18 mouse cellular contexts compared by ENCODE assay signal in genomic region chr2:58754736-58755135, GRCm38 (mm10).
DNase-seq lines count a peak whose midpoint lies in the region; ATAC-seq and TF ChIP-seq lines count a peak whose summit lies in the region.
"Had no signal": no experiment of that assay in that cellular context is flagged by ENCODE, and none has a peak within 500 bp of the region (broad histone marks: within the 10 kb centered on the region; RNA-seq: fewer than 3 reads in every experiment).

No protein-coding gene starts in this region.

- H3K4me3 ChIP-seq in kidney, adult 2 months (ENCODE audit: insufficient read depth, low read depth, low read length) = no peak overlapping the region
- H3K4me3 ChIP-seq in kidney, embryonic 16.5 days (ENCODE audit: low read length) = no peak overlapping the region
- no peak overlapping the region for H3K4me3 ChIP-seq in liver, embryonic 15.5 days (replicated peaks)
- no peak overlapping the region for H3K4me3 ChIP-seq in liver, embryonic 11.5 days (ENCODE audit: low read depth, low read length)
- H3K4me3 ChIP-seq: embryonic facial prominence, embryonic 10.5 days; forebrain, embryonic 13.5 days; gastrocnemius, adult 2 months; heart, embryonic 10.5 days; hindbrain, embryonic 12.5 days had no signal

- no peak for ATAC-seq in kidney, embryonic 16.5 days (ENCODE audit: low FRiP score, low TSS enrichment)
- peak; percentile 64 for ATAC-seq in liver, embryonic 15.5 days (ENCODE audit: insufficient read depth)
- no peak for ATAC-seq in liver, embryonic 11.5 days (replicated peaks; ENCODE audit: low FRiP score)
- ATAC-seq: forebrain, embryonic 13.5 days had no signal

- peak; percentile 83 for DNase-seq in kidney, adult 2 months
- DNase-seq in liver, embryonic 11.5 days (ENCODE audit: low spot score) = no peak
- peak; percentile 61 to 81 for DNase-seq in kidney, postnatal 36 days
- DNase-seq in Muller cell, postnatal 12 days (ENCODE audit: inconsistent ontology term) = no peak
- DNase-seq: adrenal gland, adult 8-10 months; adrenal gland, postnatal 36 days; cerebellum, adult 2 months; cerebellum, postnatal 10 days; gastrocnemius, adult 2 months; gastrocnemius, postnatal 25 days; heart, postnatal 10 days; heart, postnatal 4 days had no signal

- H3K4me1 ChIP-seq in kidney, adult 2 months (ENCODE audit: control insufficient read depth, insufficient read depth, low read length) = peaks cover 11% of the 10 kb centered on the region; the same call in 1 of the 2 replicates
- no peaks in the 10 kb centered on the region for H3K4me1 ChIP-seq in kidney, embryonic 16.5 days (ENCODE audit: insufficient read depth, low read length)
- H3K4me1 ChIP-seq in liver, embryonic 15.5 days (replicated peaks) = no peaks in the 10 kb centered on the region
- H3K4me1 ChIP-seq in liver, embryonic 11.5 days (replicated peaks; ENCODE audit: control insufficient read depth, insufficient read depth, low read length) = no peaks in the 10 kb centered on the region
- H3K4me1 ChIP-seq: embryonic facial prominence, embryonic 10.5 days; forebrain, embryonic 13.5 days; heart, embryonic 10.5 days; hindbrain, embryonic 12.5 days had no signal

- WGBS in kidney, adult 2 months = 53% methylated on average over 3 of the region's 3 CpGs
- 74% methylated on average over 3 of the region's 3 CpGs for WGBS in kidney, embryonic 16.5 days
- 36% methylated on average over 3 of the region's 3 CpGs for WGBS in liver, embryonic 15.5 days (ENCODE audit: insufficient replicate concordance)
- WGBS in liver, embryonic 11.5 days = 63% methylated on average over 3 of the region's 3 CpGs

- no peak for TF ChIP-seq POLR2A in kidney, adult 2 months (IDR thresholded peaks at IDR 0.05; ENCODE audit: low read depth, low read length)

- H3K9me3 ChIP-seq in kidney, embryonic 16.5 days (ENCODE audit: low read length) = no peaks in the 10 kb centered on the region
- no peaks in the 10 kb centered on the region for H3K9me3 ChIP-seq in liver, embryonic 15.5 days (replicated peaks)
- no peaks in the 10 kb centered on the region for H3K9me3 ChIP-seq in liver, embryonic 11.5 days (ENCODE audit: control insufficient read depth, low read length)
- H3K9me3 ChIP-seq: embryonic facial prominence, embryonic 10.5 days; forebrain, embryonic 13.5 days; heart, embryonic 10.5 days; hindbrain, embryonic 12.5 days had no signal

- no peak for TF ChIP-seq CTCF in kidney, adult 2 months (conservative IDR thresholded peaks at IDR 0.05; ENCODE audit: insufficient read depth, insufficient read length, low read depth, low read length)

- H3K4me2 ChIP-seq in kidney, embryonic 16.5 days (replicated peaks; ENCODE audit: low read depth, low read length) = no peak overlapping the region
- H3K4me2 ChIP-seq in liver, embryonic 15.5 days = no peak overlapping the region
- no peak overlapping the region for H3K4me2 ChIP-seq in liver, embryonic 11.5 days
- H3K4me2 ChIP-seq: forebrain, embryonic 13.5 days; hindbrain, embryonic 12.5 days had no signal

- H3K27ac ChIP-seq in kidney, adult 2 months (ENCODE audit: insufficient read depth, low read depth, low read length) = peak overlapping the region; percentile 70
- H3K27ac ChIP-seq in kidney, embryonic 16.5 days (ENCODE audit: low read length) = no peak overlapping the region
- 0 out of 2 replicates have a peak overlapping the region, but pooled peaks have one; percentile 25 for H3K27ac ChIP-seq in liver, embryonic 15.5 days (replicated peaks)
- no peak overlapping the region for H3K27ac ChIP-seq in liver, embryonic 11.5 days (ENCODE audit: low read depth, low read length)
- H3K27ac ChIP-seq: embryonic facial prominence, embryonic 10.5 days; forebrain, embryonic 13.5 days; gastrocnemius, adult 2 months; heart, embryonic 10.5 days; hindbrain, embryonic 12.5 days had no signal

- no peak overlapping the region for H3K9ac ChIP-seq in kidney, embryonic 16.5 days (replicated peaks; ENCODE audit: low read length)
- H3K9ac ChIP-seq in liver, embryonic 15.5 days = no peak overlapping the region
- no peak overlapping the region for H3K9ac ChIP-seq in liver, embryonic 11.5 days (ENCODE audit: low read depth, low read length)
- H3K9ac ChIP-seq: forebrain, embryonic 13.5 days; hindbrain, embryonic 12.5 days had no signal

- no peaks in the 10 kb centered on the region for H3K36me3 ChIP-seq in kidney, adult 2 months (ENCODE audit: control insufficient read depth, insufficient read depth, low read length)
- H3K36me3 ChIP-seq in kidney, embryonic 16.5 days (ENCODE audit: insufficient read depth, low read length) = no peaks in the 10 kb centered on the region
- H3K36me3 ChIP-seq in liver, embryonic 15.5 days (replicated peaks) = no peaks in the 10 kb centered on the region
- no peaks in the 10 kb centered on the region for H3K36me3 ChIP-seq in liver, embryonic 11.5 days (ENCODE audit: control insufficient read depth, insufficient read depth, low read length)
- H3K36me3 ChIP-seq: embryonic facial prominence, embryonic 10.5 days; heart, embryonic 10.5 days; hindbrain, embryonic 12.5 days had no signal

- H3K27me3 ChIP-seq in kidney, adult 2 months (replicated peaks; ENCODE audit: control insufficient read depth, insufficient read depth, low read length) = no peaks in the 10 kb centered on the region
- H3K27me3 ChIP-seq in kidney, embryonic 16.5 days (ENCODE audit: insufficient read depth, low read length) = no peaks in the 10 kb centered on the region
- no peaks in the 10 kb centered on the region for H3K27me3 ChIP-seq in liver, embryonic 15.5 days
- H3K27me3 ChIP-seq in liver, embryonic 11.5 days (replicated peaks; ENCODE audit: control insufficient read depth, insufficient read depth, low read length) = no peaks in the 10 kb centered on the region
- H3K27me3 ChIP-seq: forebrain, embryonic 13.5 days; hindbrain, embryonic 12.5 days had no signal

Comparison
In these comparisons a context has a peak if more than half of its experiments do, and no peak if none do; other contexts are left out.
1. H3K27ac ChIP-seq: peak in kidney, adult 2 months (single experiment) and liver, embryonic 15.5 days (single experiment); none in kidney, embryonic 16.5 days (single experiment) and liver, embryonic 11.5 days (single experiment).
2. DNase-seq: peak in kidney, adult 2 months (single experiment) and kidney, postnatal 36 days (2 of 2); none in liver, embryonic 11.5 days (single experiment) and Muller cell, postnatal 12 days (single experiment).